Mouse (Mus musculus): ENCODE results near the gene Arl14.

Arl14 gene

GRCm38 (mm10) chr3:69221806-69222501, at the start of gene Arl14:
Gene Arl14, plus strand, starts transcription at chr3:69222419.
- DNase-seq (ENCODE audit: low spot score) = no peak

- DNase-seq (ENCODE audit: low spot score) = no peak
Measured at GRCm38 (mm10) chr3:69175229-69175628, 47.0 kb upstream of the Arl14 start.

GRCm38 (mm10) chr3:69177168-69177797, 44.9 kb upstream of the Arl14 start:
- DNase-seq (ENCODE audit: low spot score) = no peak

GRCm38 (mm10) chr3:69177914-69178313, 44.3 kb upstream of the Arl14 start:
- no peak for DNase-seq (ENCODE audit: low spot score)

GRCm38 (mm10) chr3:69178365-69179004, 43.7 kb upstream of the Arl14 start:
- DNase-seq (ENCODE audit: low spot score) = no peak

- no peak for DNase-seq (ENCODE audit: low spot score)
Measured at GRCm38 (mm10) chr3:69181531-69181930, 40.7 kb upstream of the Arl14 start.

GRCm38 (mm10) chr3:69182225-69182624, 40.0 kb upstream of the Arl14 start:
- DNase-seq (ENCODE audit: low spot score) = no peak

- DNase-seq (ENCODE audit: low spot score) = no peak
Measured at GRCm38 (mm10) chr3:69185244-69185643, 37.0 kb upstream of the Arl14 start.

- DNase-seq (ENCODE audit: low spot score) = no peak
Measured at GRCm38 (mm10) chr3:69186031-69186430, 36.2 kb upstream of the Arl14 start.

GRCm38 (mm10) chr3:69186643-69187042, 35.6 kb upstream of the Arl14 start:
- DNase-seq (ENCODE audit: low spot score) = no peak

- no peak for DNase-seq (ENCODE audit: low spot score)
Measured at GRCm38 (mm10) chr3:69192995-69193394, 29.2 kb upstream of the Arl14 start.

GRCm38 (mm10) chr3:69194496-69194895, 27.7 kb upstream of the Arl14 start:
- DNase-seq (ENCODE audit: low spot score) = no peak

- no peak for DNase-seq (ENCODE audit: low spot score)
Measured at GRCm38 (mm10) chr3:69195251-69195650, 27.0 kb upstream of the Arl14 start.

- DNase-seq (ENCODE audit: low spot score) = no peak
Measured at GRCm38 (mm10) chr3:69198098-69198497, 24.1 kb upstream of the Arl14 start.

- no peak for DNase-seq (ENCODE audit: low spot score)
Measured at GRCm38 (mm10) chr3:69200251-69200650, 22.0 kb upstream of the Arl14 start.

- no peak for DNase-seq (ENCODE audit: low spot score)
Measured at GRCm38 (mm10) chr3:69201206-69201605, 21.0 kb upstream of the Arl14 start.

GRCm38 (mm10) chr3:69202876-69203275, 19.3 kb upstream of the Arl14 start:
- DNase-seq (ENCODE audit: low spot score) = no peak

GRCm38 (mm10) chr3:69205266-69206054, 16.8 kb upstream of the Arl14 start:
- no peak for DNase-seq (ENCODE audit: low spot score)

- no peak for DNase-seq (ENCODE audit: low spot score)
Measured at GRCm38 (mm10) chr3:69206193-69206893, 15.9 kb upstream of the Arl14 start.

GRCm38 (mm10) chr3:69208441-69209309, 13.5 kb upstream of the Arl14 start:
- DNase-seq (ENCODE audit: low spot score) = no peak

GRCm38 (mm10) chr3:69212246-69212645, 10.0 kb upstream of the Arl14 start:
- DNase-seq (ENCODE audit: low spot score) = no peak

Measured in testis, postnatal 10 days (tissue).